Mouse (Mus musculus) lung, adult 2 months (tissue): ENCODE measurements around the gene Pdpk1. TPM values are rescaled to one million over a fixed set of nuclear protein-coding genes. Genes with fewer than 3 reads are reported as not detected.
A peak's percentile ranks its signal among the peaks of the same experiment; 100 is the strongest.

Experiments used
- DNase-seq: peaks from one replicate; pipeline ENCODE4 v3.0.0; 2022
- H3K4me1 ChIP-seq: fragments of 200-500 bp; 2 replicates; pipeline ENCODE4 v1.6.1; 2011; ENCODE audit warnings: low read length; ENCODE audit not compliant: control insufficient read depth, insufficient read depth
- H3K4me3 ChIP-seq: fragments of 200-500 bp; replicated peaks from 2 replicates; pipeline ENCODE3; 2011; ENCODE audit warnings: low read depth, mild to moderate bottlenecking, control low read depth, low read length; ENCODE audit errors: extremely low read depth
- CTCF ChIP-seq: fragments of 200-500 bp; IDR thresholded peaks from 2 replicates; pipeline ENCODE4 v1.5.1; 2011; ENCODE audit warnings: mild to moderate bottlenecking, low read length, control low read depth; ENCODE audit not compliant: insufficient read depth
- POLR2A ChIP-seq: fragments of 200-500 bp; IDR thresholded peaks from 2 replicates; pipeline ENCODE4 v1.6.1; 2011; ENCODE audit warnings: low read depth, mild to moderate bottlenecking, control low read depth, low read length, borderline replicate concordance; ENCODE audit errors: extremely low read depth
- WGBS: fragments of 180-500 bp; shearing (Covaris S2); methylation state at CpG from one replicate; pipeline ENCODE4 v1.1.7; 2018; 5-methylcytosine and 5-hydroxymethylcytosine counted together
- polyA plus RNA-seq: library from polyadenylated mRNA; depleted of rRNA; stranded (reverse); fragments of >200 nt; gene quantifications from 2 replicates; pipeline ENCODE4 v1.2.3, GENCODE M21; 2012

The Pdpk1 gene
- polyA plus RNA-seq, 1 experiment: 19.8 TPM

GRCm38 (mm10) chr17:24077101-24077500 is 73.6 kb downstream of the Pdpk1 start:
- DNase-seq: peak; percentile 12
- 64% methylated on average over 2 of the region's 2 CpGs for WGBS
- Histone ChIP-seq H3K4me3 (no peak overlapping the region), H3K4me1 (peaks cover 1% of the 10 kb centered on the region)
- no peak for TF ChIP-seq CTCF
- no peak for TF ChIP-seq POLR2A

- TF ChIP-seq POLR2A: peak; percentile 82
- TF ChIP-seq CTCF: no peak
- WGBS: under 1% methylated on average over 62 of the region's 62 CpGs
- H3K4me3 ChIP-seq: peak within 1 kb of the TSS; percentile 83
- H3K4me1 ChIP-seq: peaks cover 9% of the 10 kb centered on the region
- DNase-seq: peak; percentile 94
Measured at GRCm38 (mm10) chr17:24072919-24073696, 77.6 kb downstream of the Pdpk1 start, which contains the start of gene Kctd5. TSS of gene Kctd5 (minus strand) at chr17:24073485.

DNA sequence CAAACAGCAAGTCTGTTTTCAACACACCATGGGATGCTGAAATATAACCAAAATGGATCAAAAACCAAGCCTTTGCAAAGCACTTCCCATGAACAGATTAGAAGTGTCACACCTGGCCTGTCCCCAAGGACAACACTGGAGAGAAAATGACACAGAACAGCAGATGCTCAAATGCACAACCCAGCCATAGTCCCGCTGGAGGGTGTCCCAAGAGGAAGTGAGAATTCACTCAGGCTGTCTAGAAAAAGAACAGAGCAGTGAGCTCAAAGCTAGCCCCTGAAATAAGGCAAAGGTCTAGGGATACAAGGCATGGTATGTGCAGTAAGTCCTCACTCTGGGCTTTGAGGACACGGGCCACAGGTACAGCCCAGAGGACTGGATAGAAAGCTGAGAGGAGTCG is 81.2 kb downstream of the Pdpk1 start:
- Histone ChIP-seq H3K4me3 (no peak overlapping the region), H3K4me1 (peaks cover 12% of the 10 kb centered on the region)
- TF ChIP-seq CTCF: no peak
- TF ChIP-seq POLR2A: no peak
- WGBS: 81% methylated on average over 3 of the region's 3 CpGs
- no peak for DNase-seq

- H3K4me1 ChIP-seq: peaks cover 12% of the 10 kb centered on the region
- TF ChIP-seq POLR2A (no peak), CTCF (no peak)
- 51% methylated on average over 5 of the region's 5 CpGs for WGBS
Measured at GRCm38 (mm10) chr17:24068271-24068670, 82.5 kb downstream of the Pdpk1 start.

DNA sequence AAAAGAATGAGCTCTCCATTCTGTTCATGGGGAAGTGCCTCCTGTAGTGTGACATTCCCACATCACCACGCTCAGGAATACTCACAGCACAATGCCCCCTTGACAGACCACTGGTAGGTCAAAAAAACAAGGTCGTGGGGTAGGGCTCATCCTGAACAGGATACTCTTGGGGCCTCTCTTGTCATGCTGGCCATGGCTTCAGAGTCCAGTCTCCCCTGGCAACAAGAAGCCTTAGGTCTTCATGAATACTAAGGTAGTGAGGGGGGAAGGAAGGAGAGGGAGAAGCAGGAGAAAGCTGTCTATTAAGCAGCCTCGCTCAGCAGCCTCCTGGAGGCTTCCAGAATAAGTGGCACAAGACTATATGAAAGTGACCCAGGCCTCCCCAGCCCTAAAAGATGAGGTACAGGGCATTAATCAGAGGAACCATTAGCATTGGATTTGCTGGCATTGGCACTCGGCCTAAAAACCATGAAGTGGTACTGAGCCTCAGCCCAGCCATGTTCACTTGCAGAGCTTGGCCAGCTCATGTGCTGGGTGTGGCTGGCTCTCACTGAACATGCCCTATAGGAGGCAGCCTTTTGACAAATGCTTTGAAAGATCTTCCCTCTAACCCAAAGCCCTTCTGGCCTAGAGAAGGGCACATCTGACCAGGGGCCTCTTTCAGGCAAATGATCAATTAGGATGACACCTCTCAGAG is 88.1 kb downstream of the Pdpk1 start:
- DNase-seq: no peak
- WGBS: 84% methylated on average over 4 of the region's 4 CpGs
- Histone ChIP-seq H3K4me1 (no peaks in the 10 kb centered on the region), H3K4me3 (no peak overlapping the region)
- TF ChIP-seq POLR2A (no peak), CTCF (no peak)

More at GRCm38 (mm10) chr17:24068271-24068670, 82.5 kb downstream of the Pdpk1 start:
- no peak for DNase-seq
- H3K4me3 ChIP-seq: no peak overlapping the region

GRCm38 (mm10) chr17:24057730-24058245 is 92.9 kb downstream of the Pdpk1 start:
- WGBS: 82% methylated on average over 5 of the region's 5 CpGs
- Histone ChIP-seq H3K4me1 (no peaks in the 10 kb centered on the region), H3K4me3 (no peak overlapping the region)
- TF ChIP-seq POLR2A (no peak), CTCF (no peak)
- DNase-seq: no peak

- no peak for TF ChIP-seq CTCF
- no peak for TF ChIP-seq POLR2A
- Histone ChIP-seq H3K4me3 (no peak overlapping the region), H3K4me1 (no peaks in the 10 kb centered on the region)
- no peak for DNase-seq
- 82% methylated on average over 14 of the region's 14 CpGs for WGBS
Measured at GRCm38 (mm10) chr17:24056636-24057625, 93.8 kb downstream of the Pdpk1 start.

DNA sequence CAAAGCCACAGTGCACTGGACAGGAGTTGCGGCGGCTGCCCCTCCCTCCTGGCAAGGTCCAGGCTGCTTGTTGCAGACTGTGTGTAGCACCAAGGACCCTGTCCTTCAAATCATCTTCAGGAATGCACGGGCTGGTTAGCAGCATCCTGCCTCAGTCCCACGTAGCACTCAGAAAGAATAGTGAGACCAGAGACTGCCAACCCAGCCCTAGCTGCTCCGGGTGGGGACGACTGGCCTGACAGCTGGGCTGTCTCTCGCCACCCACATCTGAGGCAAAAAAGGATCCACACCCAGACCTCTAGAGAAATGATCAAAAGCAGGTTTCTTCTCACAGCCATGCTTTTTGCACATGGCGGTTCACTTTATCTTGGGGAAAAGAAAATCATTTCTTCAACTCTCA is 101.7 kb downstream of the Pdpk1 start:
- WGBS: 82% methylated on average over 8 of the region's 8 CpGs
- no peak for DNase-seq

More for the DNA sequence above, 101.7 kb downstream of the Pdpk1 start:
- H3K4me1 ChIP-seq: no peaks in the 10 kb centered on the region
- TF ChIP-seq CTCF (no peak), POLR2A (no peak)
- no peak overlapping the region for H3K4me3 ChIP-seq
